Mouse (Mus musculus) T-helper 17 cell (primary cell): ENCODE results near the gene Synrg.

Source experiments
- in situ Hi-C, 2 experiments: fragments of 300-600 bp; cut with MboI, MseI; formaldehyde crosslinking; loops; 1 replicate in 1 of 2; 2 replicates in 1 of 2; pipeline ENCODE4 v1.15.1; 2025; ENCODE audit warnings: high pct_unique_total_duplicates in 2 of 2

Gene Synrg

DNA sequence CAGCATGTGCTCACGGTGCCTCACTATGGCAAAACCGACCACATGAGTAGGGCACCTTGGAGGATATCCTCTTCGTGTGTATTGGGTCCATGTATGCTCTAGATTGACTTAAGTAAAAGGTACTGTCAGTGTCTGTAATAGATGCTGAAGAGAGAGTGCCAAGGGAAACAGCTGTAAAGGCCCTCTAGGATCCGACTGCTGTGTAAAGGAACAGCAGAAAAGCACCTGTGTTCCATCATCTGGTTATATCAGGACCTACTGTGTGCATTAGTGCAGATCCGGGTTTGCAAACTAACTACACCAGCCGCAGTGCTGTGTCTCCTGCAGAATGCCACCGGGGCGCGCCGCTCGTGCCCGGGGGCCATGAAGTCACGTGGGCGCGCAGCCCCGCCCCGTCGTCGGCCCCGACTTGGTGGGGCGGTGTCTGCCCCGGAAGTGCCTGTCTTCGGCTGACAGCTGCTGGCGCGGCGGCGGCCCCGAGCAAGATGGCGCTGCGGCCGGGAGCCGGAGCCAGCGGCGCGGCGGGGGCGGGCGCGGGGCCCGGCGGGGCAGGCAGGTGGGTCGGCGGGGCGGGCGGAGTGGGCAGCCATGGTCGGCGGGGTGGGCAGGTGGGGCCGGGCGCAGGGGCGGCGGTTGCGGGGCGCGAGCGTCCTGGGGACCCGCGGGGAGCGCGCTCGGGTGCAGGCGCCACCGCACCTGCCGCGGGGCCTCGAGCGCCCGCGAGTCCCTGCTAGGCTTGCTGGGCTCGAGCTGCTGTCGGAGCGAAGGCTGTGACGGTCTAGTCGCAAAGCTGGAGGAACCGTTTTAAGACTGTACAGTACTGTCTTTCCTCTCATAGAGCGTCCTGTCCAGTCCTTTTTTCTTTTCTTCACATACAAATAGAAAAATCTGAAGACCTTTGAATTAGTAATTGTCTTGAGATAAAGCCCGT is at the start of gene Synrg:
Gene Synrg, plus strand, starts transcription at position 438 of the 931 bp plus-strand sequence.
- in situ Hi-C loops, result no loop called here

DNA sequence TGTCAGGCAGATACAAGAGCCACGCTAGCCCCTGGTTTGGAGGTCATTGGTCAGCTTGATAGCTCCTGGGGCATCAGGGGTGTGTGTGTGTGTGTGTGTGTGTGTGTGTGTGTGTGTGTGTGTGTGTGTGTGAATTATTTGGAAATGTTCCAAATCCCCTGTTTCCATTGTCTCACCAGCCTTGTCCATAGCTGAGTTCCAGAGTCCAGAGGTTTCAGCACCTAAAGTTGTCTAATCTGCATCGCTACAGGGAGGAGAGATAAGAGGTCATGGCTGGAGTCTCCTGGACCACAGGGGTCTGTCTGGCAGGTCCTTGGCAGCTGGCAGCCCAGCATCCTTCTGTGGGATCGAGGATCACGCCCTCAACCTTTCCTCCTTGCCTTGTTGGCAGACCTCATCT is 49.7 kb upstream of the Synrg start:
- in situ Hi-C loops, result no loop called here

DNA sequence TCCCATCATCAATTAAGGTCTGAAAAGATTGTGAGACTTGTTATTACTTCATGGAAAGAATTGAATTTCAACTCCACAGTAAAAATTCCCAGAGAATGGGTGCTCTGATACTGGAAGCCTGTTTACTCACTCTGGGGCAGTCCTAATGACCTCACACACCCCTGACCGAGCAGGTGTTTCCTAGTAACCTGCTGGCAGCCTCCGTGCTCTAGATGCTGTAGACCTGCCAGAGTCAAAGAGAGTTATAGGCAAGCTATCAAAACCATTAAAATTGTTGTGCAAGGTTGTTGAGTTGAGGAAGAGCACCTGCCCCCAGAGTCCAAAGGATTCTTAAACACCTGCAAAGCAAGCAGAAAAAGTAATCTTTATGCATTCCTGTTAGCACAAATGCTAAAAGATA is 41.6 kb upstream of the Synrg start:
- in situ Hi-C loops, result no loop called here

DNA sequence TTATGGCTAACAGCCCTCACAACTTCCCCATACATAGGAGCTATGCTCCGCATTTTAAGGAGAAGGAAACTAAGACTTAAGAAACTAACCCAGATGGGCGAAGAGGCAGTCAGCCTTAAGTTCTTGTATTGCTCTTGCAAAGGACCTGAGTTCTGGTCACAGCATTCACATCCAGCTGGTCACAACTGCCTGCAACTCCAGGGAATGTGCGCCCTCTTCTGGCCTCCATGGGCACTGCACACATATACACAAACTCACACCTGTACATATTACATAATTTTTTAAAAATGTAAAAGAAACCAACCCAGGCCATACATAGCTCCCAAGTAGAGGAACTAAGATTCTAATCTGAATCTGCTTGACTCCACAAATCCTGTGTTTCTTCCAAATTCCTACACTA is 37.1 kb upstream of the Synrg start:
- in situ Hi-C loops, result no loop called here

DNA sequence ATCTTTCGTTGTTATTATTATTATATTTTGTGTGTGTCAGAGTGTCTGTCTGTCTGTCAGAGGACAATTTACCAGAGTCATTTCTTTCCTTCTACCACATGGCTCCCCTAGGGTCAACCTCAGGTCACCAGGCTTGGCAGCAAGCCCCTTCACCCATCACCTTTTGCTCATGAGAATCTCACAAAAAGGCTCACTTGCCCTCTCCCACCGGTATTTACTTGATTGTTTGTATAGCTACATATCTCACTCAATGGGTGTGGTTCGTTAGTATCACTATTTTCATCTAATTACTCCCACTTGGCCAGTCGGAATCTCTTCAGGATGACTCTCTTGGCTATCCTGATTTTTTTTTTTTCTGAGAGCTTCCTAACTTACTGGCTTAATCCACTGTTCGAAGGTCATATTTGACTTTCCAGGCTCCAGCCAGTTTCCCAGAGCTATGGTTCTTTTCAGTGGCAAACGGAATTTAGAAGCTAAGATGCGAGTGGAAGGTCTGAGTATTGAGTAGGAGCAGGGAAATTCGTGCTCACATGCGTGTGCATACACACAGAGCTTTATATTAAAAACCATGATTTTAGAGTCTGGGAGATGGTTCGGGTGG is 31.6 kb upstream of the Synrg start:
- in situ Hi-C loops, result loop anchor here in 1 of 2 experiments (5.0 kb wide), 1 partner anchor 130 kb away; no protein-coding TSS in a partner anchor

DNA sequence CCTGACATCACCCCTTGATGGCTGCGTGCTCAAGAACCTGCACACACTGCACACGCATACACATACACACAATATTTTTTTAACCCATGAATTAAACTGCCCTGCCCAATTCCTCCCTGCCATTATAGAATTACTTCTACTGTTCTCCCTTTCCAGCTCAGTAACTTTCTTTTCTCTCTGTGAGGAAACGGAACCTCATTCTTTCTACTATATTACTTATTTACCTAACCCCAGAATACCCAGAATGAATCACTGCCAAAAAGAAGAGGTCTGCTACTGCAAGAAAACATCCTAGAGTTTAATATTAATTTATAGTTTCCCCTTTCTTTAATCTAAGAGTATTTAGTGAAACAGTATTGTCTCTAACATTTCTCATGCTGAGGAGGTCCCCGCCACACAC is 30.9 kb upstream of the Synrg start:
- in situ Hi-C loops, result loop anchor here in 1 of 2 experiments (5.0 kb wide), 1 partner anchor 131 kb away; no protein-coding TSS in a partner anchor

DNA sequence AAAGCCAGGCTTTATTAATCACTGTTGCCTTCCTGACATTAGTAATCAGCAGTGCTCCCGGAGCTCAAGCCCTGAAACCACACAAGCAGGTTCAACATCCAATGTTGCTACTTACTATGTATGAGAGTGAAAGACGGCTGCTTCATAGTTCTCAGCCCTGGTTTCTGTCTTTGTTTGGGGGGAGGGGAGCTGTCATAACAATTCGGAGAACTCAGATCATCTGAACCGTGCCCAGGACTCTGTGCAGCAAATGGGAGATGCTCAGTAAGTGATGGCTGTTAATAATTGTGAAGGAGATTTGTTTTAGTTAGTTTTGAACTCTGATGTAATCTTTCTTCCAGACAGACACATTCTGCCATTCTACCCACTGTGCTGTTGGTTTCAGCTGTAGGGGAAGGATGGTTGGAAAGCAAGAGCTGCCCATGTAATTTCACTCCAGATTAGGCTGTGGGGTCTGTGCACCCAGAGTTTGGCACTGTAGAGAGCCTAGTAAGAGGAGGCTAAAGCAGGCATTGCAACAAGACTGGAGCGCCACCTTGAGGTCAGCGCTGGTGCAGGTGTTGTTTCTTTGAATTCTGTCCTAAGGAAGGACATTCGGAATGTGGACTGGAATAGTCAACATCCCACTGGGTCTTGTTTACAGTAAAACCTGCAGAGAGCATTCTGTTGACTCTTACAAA is 28.1 kb upstream of the Synrg start:
- in situ Hi-C loops, result loop anchor here in 1 of 2 experiments (5.0 kb wide), 1 partner anchor 134 kb away; no protein-coding TSS in a partner anchor

DNA sequence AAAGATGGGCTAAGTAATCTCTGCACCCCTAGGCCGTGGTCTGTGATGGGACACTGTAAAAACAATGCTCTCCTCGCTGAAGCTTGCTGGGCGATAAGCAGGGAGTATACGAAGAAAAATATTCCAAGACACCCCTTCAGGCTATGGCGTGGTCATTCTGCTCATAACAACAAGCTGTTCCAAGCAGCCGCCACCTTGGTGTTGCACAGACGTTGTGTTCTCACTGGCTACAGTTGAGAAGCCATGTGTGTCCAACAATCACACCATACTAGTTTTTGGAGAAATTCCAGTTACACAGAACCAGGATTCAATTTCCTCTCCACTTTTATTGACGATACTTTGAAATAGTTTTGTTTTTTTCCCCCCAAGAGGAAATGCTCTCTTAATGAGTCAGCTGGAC is 25.7 kb upstream of the Synrg start:
- in situ Hi-C loops, result loop anchor here in 1 of 2 experiments (5.0 kb wide), 1 partner anchor 136 kb away; no protein-coding TSS in a partner anchor

DNA sequence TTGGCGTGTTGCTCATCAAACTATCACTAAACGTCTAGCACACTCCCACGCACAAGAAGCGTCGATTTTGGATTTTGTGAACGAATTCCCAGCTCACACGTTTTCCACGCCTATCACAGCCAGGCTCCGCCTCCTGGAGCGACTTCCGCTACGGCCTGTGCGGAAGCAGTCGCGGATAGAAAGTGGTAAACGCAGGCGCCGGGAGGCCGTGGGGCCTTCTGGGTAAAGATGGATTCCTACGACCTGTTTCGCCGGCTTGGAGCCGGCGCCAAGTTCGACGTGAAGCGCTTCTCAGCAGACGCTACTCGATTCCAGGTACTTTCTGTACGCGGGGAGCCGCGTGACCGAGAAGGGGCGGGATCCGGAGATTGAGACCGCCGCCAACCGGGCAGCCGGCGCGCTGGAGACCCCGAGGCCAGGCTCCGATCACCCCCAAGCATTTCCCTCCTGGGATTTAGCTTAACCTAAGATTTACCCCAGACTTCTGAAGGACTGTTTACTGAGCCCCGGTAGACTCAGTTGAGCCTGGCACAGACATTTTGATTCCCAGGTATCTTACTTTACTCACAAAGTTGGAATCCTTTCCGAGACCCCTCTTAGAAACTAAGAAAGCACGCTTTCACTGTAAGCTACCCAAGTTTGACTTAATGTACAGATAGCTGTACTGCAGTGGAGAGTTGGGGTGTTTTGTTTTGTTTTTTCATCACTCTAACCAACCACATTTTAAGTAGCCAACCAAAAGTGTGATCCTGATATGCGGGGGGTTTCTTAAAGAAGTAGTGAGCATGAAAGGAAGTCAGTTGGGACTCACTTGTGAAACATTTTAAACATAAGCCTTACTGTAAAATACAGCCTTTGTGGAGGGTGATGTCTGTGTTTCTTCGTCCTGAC is 22.0 kb upstream of the Synrg start, which contains the start of gene Ddx52:
Gene Ddx52, plus strand, starts transcription at position 113 of the 891 bp plus-strand sequence.
- in situ Hi-C loops, result no loop called here

DNA sequence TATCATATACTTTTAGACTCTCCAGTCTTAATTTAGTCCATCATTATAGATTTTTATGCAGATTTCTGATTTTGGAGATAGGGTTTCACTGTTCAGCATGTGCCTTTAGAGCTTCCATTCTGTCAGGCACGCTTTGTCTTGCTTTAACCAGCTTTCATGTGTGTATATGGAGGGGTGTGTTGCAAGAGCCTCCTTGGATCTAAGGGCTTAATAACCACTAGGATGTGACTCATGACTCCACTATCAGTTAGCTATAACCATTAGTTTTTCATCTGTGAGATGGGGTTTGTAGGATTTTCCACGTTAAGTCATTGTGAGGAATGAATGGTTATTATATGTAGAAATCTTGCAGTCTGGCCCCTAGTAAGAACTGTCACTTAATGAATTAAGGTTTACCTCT is 7.4 kb upstream of the Synrg start:
- in situ Hi-C loops, result no loop called here

DNA sequence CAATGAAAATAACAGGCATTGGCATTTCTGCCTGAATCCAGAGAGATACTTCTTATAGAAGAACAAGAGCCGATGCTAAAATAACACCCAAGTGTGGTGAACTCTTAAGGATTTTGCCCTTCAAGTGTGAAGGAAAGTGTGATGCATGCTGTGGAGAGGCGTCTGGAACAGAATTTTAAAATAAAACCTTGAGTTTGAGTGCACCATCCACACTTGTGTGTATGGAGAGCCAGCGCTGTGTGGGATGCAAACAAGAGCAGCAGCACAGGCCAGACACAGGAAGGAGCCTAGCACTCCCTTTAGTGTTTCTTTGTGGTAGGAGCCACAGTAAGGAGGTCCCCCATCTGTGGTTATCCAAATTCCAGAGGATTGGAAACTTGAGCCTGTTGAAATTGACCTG is 2.2 kb upstream of the Synrg start:
- in situ Hi-C loops, result no loop called here

DNA sequence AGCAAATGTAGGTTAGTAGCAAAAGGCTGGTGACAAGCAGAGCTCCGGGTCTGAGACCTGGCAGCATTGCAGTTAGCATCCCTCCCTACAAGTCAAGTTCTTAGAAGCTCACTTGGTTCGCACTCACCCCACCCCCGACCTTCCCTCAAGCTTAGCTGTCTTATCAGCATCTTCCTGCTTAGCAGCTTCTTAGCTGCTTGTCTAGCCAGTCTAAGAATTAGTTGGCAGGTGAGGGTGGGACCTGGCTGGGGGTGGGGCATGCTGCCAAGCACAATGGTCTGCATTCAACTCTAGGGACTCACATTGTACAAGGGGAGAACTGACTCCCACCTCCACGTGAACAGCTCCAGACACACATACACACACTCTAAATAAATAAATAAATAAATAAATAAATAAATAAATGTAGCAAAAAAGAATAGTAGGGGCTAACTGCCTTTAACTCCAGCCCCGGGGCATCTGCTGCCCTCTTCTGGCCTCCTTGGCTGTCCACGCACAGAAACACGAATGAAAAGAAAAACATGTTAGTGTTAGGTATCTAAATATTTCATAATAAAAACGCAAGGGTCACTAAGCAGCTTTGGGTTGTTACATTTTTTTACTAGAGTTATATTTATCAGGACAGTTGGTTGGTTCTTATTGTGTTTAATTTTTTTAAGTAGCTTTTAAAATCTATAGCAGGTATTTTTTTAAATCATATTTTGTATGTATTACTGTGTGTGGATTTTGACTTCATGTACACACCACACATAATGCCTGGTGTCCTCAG is 3.4 kb downstream of the Synrg start:
- in situ Hi-C loops, result no loop called here

DNA sequence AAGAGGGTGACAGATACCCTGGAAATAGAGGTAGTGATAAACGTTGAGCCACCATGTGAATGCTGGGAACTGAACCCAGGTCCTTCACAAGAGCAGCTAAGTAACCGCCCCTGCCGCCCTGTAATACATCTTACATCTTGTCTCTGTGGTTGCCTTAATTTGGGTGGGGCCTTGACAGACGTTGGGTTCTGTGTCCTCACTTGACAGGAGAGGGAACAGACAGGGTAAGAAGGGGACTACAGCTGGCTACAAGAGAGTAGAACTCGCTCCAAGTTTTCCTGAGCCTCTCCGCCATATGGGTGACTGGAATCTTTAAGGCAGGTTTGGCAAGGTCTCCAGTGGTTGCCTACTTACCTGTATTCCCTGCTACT is 4.0 kb downstream of the Synrg start:
- in situ Hi-C loops, result no loop called here

DNA sequence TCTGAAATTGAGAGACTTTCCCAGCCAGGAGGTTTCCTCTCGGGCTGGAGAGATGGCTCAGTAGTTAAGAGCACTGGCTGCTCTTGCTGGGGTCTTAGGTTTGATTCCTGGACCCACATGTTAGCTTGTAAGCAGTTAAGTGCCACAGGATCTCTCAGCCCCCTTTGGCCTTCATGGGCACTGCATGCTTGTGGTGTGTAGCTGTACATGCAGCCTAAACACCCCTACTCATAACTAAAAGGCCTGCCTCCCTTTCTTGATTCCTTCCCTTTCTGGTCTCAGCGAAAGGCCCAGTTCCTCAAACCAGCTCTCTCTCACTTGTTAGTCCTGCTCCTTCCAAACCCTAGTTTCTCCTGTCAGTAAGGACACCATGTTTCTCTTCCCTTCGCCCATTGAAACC is 4.8 kb downstream of the Synrg start:
- in situ Hi-C loops, result no loop called here

DNA sequence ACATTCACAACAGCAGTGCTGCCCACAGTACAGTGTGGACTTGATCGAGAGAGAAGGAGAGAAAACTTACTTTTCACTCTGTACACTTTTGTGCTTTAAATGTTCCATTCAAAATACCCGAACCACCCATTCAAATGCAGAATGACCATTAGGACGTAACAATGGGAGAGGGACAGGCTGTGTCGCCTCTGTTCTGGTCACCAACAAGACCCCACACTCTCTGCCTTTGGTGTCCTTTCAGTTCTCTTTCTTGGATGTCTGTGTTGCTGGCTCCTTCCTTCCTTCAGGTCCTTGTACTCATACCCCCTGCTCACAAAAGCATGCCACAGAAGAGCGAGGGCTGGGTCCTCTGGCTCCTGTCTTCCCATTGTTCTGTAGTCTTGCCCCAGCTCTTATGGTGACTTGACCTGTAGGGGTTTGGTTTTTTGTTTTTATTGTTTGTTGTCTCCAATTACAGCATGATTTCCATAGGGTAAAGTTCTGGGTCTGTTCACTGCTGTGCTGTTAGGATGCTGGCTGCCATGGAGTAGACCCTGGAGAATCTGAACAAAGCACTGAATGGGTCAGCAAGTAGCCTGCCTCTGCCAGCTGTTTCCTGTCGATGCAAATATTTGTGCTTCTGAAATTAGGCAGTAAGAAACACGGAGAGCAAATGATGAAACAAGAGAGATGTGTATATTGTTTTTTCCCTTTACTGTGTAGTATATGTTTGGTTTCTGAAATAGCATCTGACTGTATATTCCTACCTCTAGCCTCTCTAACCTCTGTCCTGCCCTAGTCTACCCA is 10.5 kb downstream of the Synrg start:
- in situ Hi-C loops, result no loop called here

DNA sequence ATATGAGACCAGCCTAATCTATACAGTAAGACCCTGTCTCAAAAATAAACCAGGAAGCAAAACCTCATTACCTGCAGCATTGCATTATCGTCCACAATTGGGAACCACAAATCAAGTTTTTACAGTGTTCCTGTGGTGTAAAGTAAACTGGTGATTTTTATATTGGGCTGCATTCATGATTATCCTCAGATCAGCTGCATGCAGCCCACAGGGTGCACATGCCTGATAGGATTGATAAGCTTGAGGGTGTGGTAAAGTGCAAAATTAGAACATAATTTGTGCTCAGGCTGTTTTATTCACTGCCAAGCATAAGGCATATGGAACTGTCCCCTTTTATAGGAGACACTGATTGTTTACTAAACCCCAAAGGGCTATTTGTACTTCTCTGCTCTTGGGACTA is 11.3 kb downstream of the Synrg start:
- in situ Hi-C loops, result no loop called here

DNA sequence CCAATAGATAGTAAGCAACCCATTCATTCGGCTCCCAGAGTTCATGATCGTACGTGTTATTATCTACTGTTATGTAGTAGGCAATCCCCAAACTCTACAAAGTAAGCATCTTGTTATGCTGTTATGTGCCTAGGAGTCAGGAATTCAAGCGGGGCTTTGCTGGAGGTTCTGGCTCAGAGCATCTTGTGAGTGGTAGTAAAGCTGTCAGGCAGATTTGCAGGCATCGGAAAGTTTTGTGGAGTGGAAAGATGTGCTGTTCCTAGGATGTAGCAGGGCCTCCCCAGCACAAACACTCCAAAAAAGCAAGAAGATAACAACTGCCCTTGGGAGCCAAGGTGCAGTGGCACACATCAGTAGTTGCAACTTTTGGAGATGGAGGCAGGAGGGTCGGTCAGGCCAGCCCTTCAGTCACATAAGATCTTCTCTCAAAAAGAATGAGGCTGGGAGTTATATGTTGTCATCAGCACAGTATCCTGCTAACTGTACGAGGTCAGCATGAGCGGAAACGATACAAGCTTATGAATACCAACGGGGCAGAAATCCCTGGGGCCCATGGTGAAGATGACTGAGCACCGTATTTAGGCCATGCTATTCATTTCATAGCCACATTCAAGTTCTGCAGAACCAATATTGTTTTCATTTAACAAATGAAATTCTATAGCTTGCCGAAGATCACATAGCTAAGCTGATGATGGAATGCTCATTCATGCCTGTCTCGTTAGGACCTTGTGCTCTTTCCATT is 12.2 kb downstream of the Synrg start:
- in situ Hi-C loops, result no loop called here

DNA sequence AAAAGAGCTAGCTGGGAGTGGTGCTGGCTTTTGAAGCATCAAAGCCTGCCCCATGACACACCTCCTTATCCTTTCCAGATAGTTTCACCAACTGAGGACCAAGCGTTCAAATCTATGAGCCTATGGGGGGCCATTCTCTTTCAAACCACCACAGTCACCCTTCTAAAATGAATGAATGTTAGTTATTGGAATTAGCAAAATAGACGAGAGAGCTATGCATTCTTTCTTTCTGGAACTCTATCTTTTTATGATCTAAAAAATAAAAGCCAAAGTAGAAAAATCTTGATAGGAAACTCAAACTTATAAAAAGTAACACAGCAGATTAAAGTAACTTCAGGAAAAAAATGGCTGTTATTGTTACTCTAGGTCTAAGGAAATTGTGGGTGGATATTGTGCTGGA is 13.6 kb downstream of the Synrg start:
- in situ Hi-C loops, result no loop called here

DNA sequence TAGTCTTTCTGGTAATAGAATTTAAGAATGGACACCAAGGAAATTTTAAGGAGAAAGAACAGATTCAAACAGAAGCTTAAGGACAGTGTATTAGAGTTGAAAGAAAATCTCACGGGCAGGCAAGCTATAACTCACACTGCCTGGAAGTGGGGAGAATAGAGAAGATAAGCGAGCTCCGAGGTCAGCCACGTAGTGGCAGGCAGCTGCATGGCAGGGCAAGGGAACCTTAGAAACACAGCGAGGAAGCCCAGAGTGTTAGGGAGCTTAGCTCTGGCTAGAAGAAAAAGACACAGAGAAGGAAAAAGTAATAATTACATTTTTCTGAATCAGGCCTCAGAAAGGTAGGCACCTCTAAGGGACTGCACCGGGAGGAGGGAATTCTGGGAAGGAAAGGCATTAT is 15.8 kb downstream of the Synrg start:
- in situ Hi-C loops, result no loop called here
